Mouse (Mus musculus) ES-Bruce4 (cell line): ENCODE data around the gene Mup4. TPM values are rescaled to one million over a fixed set of nuclear protein-coding genes. Genes with fewer than 3 reads are reported as not detected.
"Not testable (repeated sequence)": the region's sequence is repeated elsewhere in the genome, so short reads cannot be mapped to it uniquely, and the experiment has no call there.

Experiments
- H3K27ac ChIP-seq: 2 replicates; pipeline ENCODE4 v1.5.1; 2012; ENCODE audit warnings: low read length, inconsistent platforms; ENCODE audit not compliant: insufficient read depth
- H3K27me3 ChIP-seq: 2 replicates; pipeline ENCODE4 v1.6.1; 2012; ENCODE audit warnings: mild to moderate bottlenecking, low read length, inconsistent platforms; ENCODE audit not compliant: control insufficient read depth, poor library complexity, insufficient read depth, severe bottlenecking
- H3K36me3 ChIP-seq: 2 replicates; pipeline ENCODE4 v1.6.1; 2012; ENCODE audit warnings: inconsistent platforms, mild to moderate bottlenecking, low read length, moderate library complexity; ENCODE audit not compliant: control insufficient read depth, poor library complexity, insufficient read depth, severe bottlenecking
- H3K4me1 ChIP-seq: one replicate; pipeline ENCODE4 v1.8.1; 2011; ENCODE audit warnings: low read length; ENCODE audit not compliant: control insufficient read depth, insufficient read depth
- H3K4me3 ChIP-seq: 2 replicates; pipeline ENCODE4 v1.5.1; 2011; ENCODE audit warnings: low read depth, mild to moderate bottlenecking, low read length
- H3K9ac ChIP-seq: 2 replicates; pipeline ENCODE4 v1.6.1; 2012; ENCODE audit warnings: low read depth, mild to moderate bottlenecking, inconsistent platforms; ENCODE audit not compliant: poor library complexity, severe bottlenecking
- H3K9me3 ChIP-seq: replicated peaks from 2 replicates; pipeline ENCODE4 v1.6.1; 2012; ENCODE audit warnings: mild to moderate bottlenecking, low read length, inconsistent platforms; ENCODE audit not compliant: control insufficient read depth, poor library complexity, insufficient read depth, severe bottlenecking
- CTCF ChIP-seq: IDR thresholded peaks from one replicate; pipeline ENCODE4 v1.8.1; 2011; ENCODE audit warnings: low read depth, low read length
- EP300 ChIP-seq: IDR thresholded peaks from 2 replicates; pipeline ENCODE4 v1.6.1; 2011; ENCODE audit warnings: low read depth, low read length; ENCODE audit not compliant: insufficient read depth
- POLR2A ChIP-seq: IDR thresholded peaks from one replicate; pipeline ENCODE4 v1.8.1; 2011; ENCODE audit warnings: low read length; ENCODE audit not compliant: insufficient read depth
- polyA plus RNA-seq: library from polyadenylated mRNA; stranded (reverse); fragments of >200 nt; gene quantifications from 2 replicates; pipeline ENCODE4 v1.2.4, GENCODE M21; 2011; ENCODE audit warnings: low read depth; ENCODE audit not compliant: missing spikeins, insufficient read depth, insufficient read length

Gene Mup4
- not detected in 2 replicates for polyA plus RNA-seq

- Histone ChIP-seq H3K27me3 (no peaks in the 10 kb centered on the region; the same call in 1 of the 2 replicates), H3K36me3 (no peaks in the 10 kb centered on the region), H3K9ac (no peak within 1 kb of the TSS), H3K4me1 (no peaks in the 10 kb centered on the region), H3K27ac (no peak within 1 kb of the TSS), H3K9me3 (no peaks in the 10 kb centered on the region), H3K4me3 (no peak within 1 kb of the TSS)
- TF ChIP-seq POLR2A, result no peak
- no peak for TF ChIP-seq CTCF
- no peak for TF ChIP-seq EP300
Observed at GRCm38 (mm10) chr4:59960610-59961009, at the start of gene Mup4. Gene Mup4 (minus strand): TSS chr4:59960710.

GRCm38 (mm10) chr4:59997894-59998293 is 37.4 kb upstream of the Mup4 start:
- not testable (repeated sequence) for H3K36me3 ChIP-seq, H3K9ac ChIP-seq, H3K4me1 ChIP-seq, H3K9me3 ChIP-seq, H3K4me3 ChIP-seq, H3K27me3 ChIP-seq
- TF ChIP-seq EP300, result peak; percentile 75
- H3K27ac ChIP-seq, result peak overlapping the region; percentile 49; the same call in 1 of the 2 replicates

GRCm38 (mm10) chr4:59963405-59964344 is 3.2 kb upstream of the Mup4 start, which contains the start of gene Mup6:
Gene Mup6 (plus strand): TSS chr4:59964294.
- no peaks in the 10 kb centered on the region for H3K4me1 ChIP-seq
- TF ChIP-seq POLR2A (no peak), EP300 (peak; percentile 98), CTCF (no peak)
- H3K27ac ChIP-seq, result peak within 1 kb of the TSS; percentile 98
- no peaks in the 10 kb centered on the region for H3K9me3 ChIP-seq
- H3K36me3 ChIP-seq, result no peaks in the 10 kb centered on the region
- H3K9ac ChIP-seq, result peak within 1 kb of the TSS; percentile 42; the same call in 1 of the 2 replicates
- no peaks in the 10 kb centered on the region; the same call in 1 of the 2 replicates for H3K27me3 ChIP-seq
- 0 out of 2 replicates have a peak within 1 kb of the TSS, but pooled peaks have one; percentile 15 for H3K4me3 ChIP-seq

GRCm38 (mm10) chr4:59937543-59937942 is 23.0 kb downstream of the Mup4 start:
- H3K9me3 ChIP-seq, result no peaks in the 10 kb centered on the region
- H3K27me3 ChIP-seq, result no peaks in the 10 kb centered on the region
- no peaks in the 10 kb centered on the region for H3K36me3 ChIP-seq
- no peak overlapping the region for H3K27ac ChIP-seq
- no peak overlapping the region for H3K4me3 ChIP-seq
- TF ChIP-seq CTCF (no peak), POLR2A (no peak), EP300 (no peak)
- H3K9ac ChIP-seq, result no peak overlapping the region
- H3K4me1 ChIP-seq, result no peaks in the 10 kb centered on the region

- H3K36me3 ChIP-seq, result no peaks in the 10 kb centered on the region
- no peak overlapping the region for H3K9ac ChIP-seq
- no peak overlapping the region for H3K27ac ChIP-seq
- H3K9me3 ChIP-seq, result no peaks in the 10 kb centered on the region
- no peaks in the 10 kb centered on the region for H3K4me1 ChIP-seq
- no peak overlapping the region for H3K4me3 ChIP-seq
- TF ChIP-seq POLR2A (no peak), EP300 (no peak), CTCF (peak; percentile 32)
- no peaks in the 10 kb centered on the region for H3K27me3 ChIP-seq
Observed at GRCm38 (mm10) chr4:59932505-59933281, 27.8 kb downstream of the Mup4 start.

- Histone ChIP-seq H3K4me3 (no peak overlapping the region), H3K9ac (no peak overlapping the region), H3K27ac (no peak overlapping the region), H3K27me3 (no peaks in the 10 kb centered on the region), H3K36me3 (no peaks in the 10 kb centered on the region), H3K9me3 (no peaks in the 10 kb centered on the region), H3K4me1 (no peaks in the 10 kb centered on the region)
- TF ChIP-seq EP300, result no peak
- peak; percentile 87 for TF ChIP-seq CTCF
- no peak for TF ChIP-seq POLR2A
Observed at GRCm38 (mm10) chr4:59928347-59928746, 32.2 kb downstream of the Mup4 start.
